Mouse (Mus musculus): ENCODE results near the gene Sectm1b.

DNA sequence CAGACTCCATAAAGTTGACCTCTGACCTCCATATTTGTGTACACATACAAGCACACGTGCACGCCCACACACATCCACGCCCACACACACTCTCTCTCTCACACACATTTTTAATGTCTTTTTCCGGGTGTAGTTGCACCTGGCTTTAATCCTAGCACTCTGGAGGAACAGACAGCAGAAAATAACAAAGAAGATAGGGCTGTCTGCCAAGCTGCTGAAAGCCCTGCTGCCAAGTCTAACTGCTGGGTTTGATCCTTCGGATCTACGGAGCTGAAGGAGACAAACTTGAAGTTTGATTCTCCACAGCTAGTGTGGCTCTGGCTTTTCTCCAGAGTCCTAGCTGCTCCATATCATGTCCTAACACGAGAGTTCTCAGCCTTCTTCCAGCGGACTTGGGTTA is 1.8 kb downstream of the Sectm1b start:
- TF ChIP-seq CTCF (IDR thresholded peaks at IDR 0.05; ENCODE audit: low read depth) (no peak), EP300 (IDR thresholded peaks at IDR 0.05; ENCODE audit: low read depth) (no peak)

Data from liver, postnatal 0 days (tissue).